Comparison of ENCODE assay signal across 8 mouse cellular contexts in genomic region chr16:30065077-30065476, GRCm38 (mm10). TPM values are rescaled to one million over a fixed set of nuclear protein-coding genes. Genes with fewer than 3 reads are reported as not detected.
DNase-seq lines count a peak whose midpoint lies in the region; ATAC-seq lines count a peak whose summit lies in the region.

No protein-coding gene starts in this region.

- H3K4me1 ChIP-seq in forebrain, embryonic 12.5 days, result peaks cover 73% of the 10 kb centered on the region
- H3K4me1 ChIP-seq in heart, embryonic 16.5 days (ENCODE audit: control insufficient read depth, insufficient read depth, low read length), result peaks cover 51% of the 10 kb centered on the region
- H3K4me1 ChIP-seq in neural tube, embryonic 15.5 days, result peaks cover 70% of the 10 kb centered on the region

- ATAC-seq in forebrain, embryonic 12.5 days (ENCODE audit: low FRiP score), result peak; percentile 73
- ATAC-seq in heart, embryonic 16.5 days (replicated peaks; ENCODE audit: extremely low read depth, insufficient read depth, low FRiP score), result peak; percentile 61
- peak; percentile 48 for ATAC-seq in neural tube, embryonic 15.5 days (ENCODE audit: low FRiP score)

- peak overlapping the region; percentile 70 for H3K4me3 ChIP-seq in forebrain, embryonic 12.5 days (replicated peaks)
- peak overlapping the region; percentile 83 for H3K4me3 ChIP-seq in heart, embryonic 16.5 days (ENCODE audit: low read length)
- H3K4me3 ChIP-seq in neural tube, embryonic 15.5 days (replicated peaks), result peak overlapping the region; percentile 66

- H3K9me3 ChIP-seq in forebrain, embryonic 12.5 days, result no peaks in the 10 kb centered on the region
- H3K9me3 ChIP-seq in heart, embryonic 16.5 days (replicated peaks; ENCODE audit: control insufficient read depth, low read length), result no peaks in the 10 kb centered on the region
- no peaks in the 10 kb centered on the region for H3K9me3 ChIP-seq in neural tube, embryonic 15.5 days (replicated peaks)

- peak overlapping the region; percentile 99 for H3K4me2 ChIP-seq in forebrain, embryonic 12.5 days
- peak overlapping the region; percentile 94 for H3K4me2 ChIP-seq in heart, embryonic 16.5 days (ENCODE audit: low read depth, low read length)
- peak overlapping the region; percentile 98 for H3K4me2 ChIP-seq in neural tube, embryonic 15.5 days

- H3K27me3 ChIP-seq in forebrain, embryonic 12.5 days, result peaks cover 39% of the 10 kb centered on the region
- H3K27me3 ChIP-seq in heart, embryonic 16.5 days (ENCODE audit: control insufficient read depth, insufficient read depth, low read length), result no peaks in the 10 kb centered on the region
- peaks cover 41% of the 10 kb centered on the region for H3K27me3 ChIP-seq in neural tube, embryonic 15.5 days (replicated peaks)

- peak; percentile 32 for DNase-seq in CD4-positive helper T cell, adult 2 months (ENCODE audit: low read depth, low spot score)
- DNase-seq in brain, adult 2 months (ENCODE audit: low read depth, low spot score), result peak; percentile 89
- DNase-seq in layer of hippocampus, adult 18-20 months (ENCODE audit: low spot score in 2 of 2), result peak; percentile 76 to 88
- peak; percentile 97 for DNase-seq in lung, adult 18-20 months
- peak; percentile 70 for DNase-seq in thymus, postnatal 0 days (ENCODE audit: low spot score)

- H3K9ac ChIP-seq in forebrain, embryonic 12.5 days, result no peak overlapping the region
- H3K9ac ChIP-seq in heart, embryonic 16.5 days (ENCODE audit: low read length), result peak overlapping the region; percentile 88
- no peak overlapping the region for H3K9ac ChIP-seq in neural tube, embryonic 15.5 days (replicated peaks)

- H3K27ac ChIP-seq in forebrain, embryonic 12.5 days, result no peak overlapping the region; the same call in 1 of the 2 replicates
- H3K27ac ChIP-seq in heart, embryonic 16.5 days (ENCODE audit: low read length), result peak overlapping the region; percentile 99
- peak overlapping the region; percentile 83; the same call in 1 of the 2 replicates for H3K27ac ChIP-seq in neural tube, embryonic 15.5 days (replicated peaks)

- WGBS in forebrain, embryonic 12.5 days, result under 1% methylated on average over 21 of the region's 21 CpGs
- WGBS in heart, embryonic 16.5 days, result under 1% methylated on average over 21 of the region's 21 CpGs
- under 1% methylated on average over 21 of the region's 21 CpGs for WGBS in neural tube, embryonic 15.5 days

- H3K36me3 ChIP-seq in forebrain, embryonic 12.5 days (replicated peaks), result no peaks in the 10 kb centered on the region
- no peaks in the 10 kb centered on the region for H3K36me3 ChIP-seq in heart, embryonic 16.5 days (ENCODE audit: control insufficient read depth, insufficient read depth)
- H3K36me3 ChIP-seq in neural tube, embryonic 15.5 days, result no peaks in the 10 kb centered on the region

RNA-seq across cellular contexts. Expression of gene Hes1, which starts 0.9 kb away (rescaled TPM):
- polyA plus RNA-seq in forebrain, embryonic 12.5 days (2016; fragmentation: Nextera tagmentation; extraction: Ambion mirVana), result 60.2 and 62.6 TPM in 2 replicates
- 19.1 and 23.8 TPM in 2 replicates for polyA plus RNA-seq in heart, embryonic 16.5 days (2015; fragmentation: Nextera tagmentation; extraction: Ambion mirVana)
- total RNA-seq in layer of hippocampus, adult 18-20 months (2021), result 10 to 100 TPM; 24.4 to 28.0 TPM
- polyA plus RNA-seq in neural tube, embryonic 15.5 days (2015; fragmentation: Nextera tagmentation; extraction: Ambion mirVana), result 13.6 and 23.2 TPM in 2 replicates
- polyA plus RNA-seq in thymus, postnatal 0 days (2015; fragmentation: Nextera tagmentation; extraction: Ambion mirVana), result 35.6 and 36.3 TPM in 2 replicates

Comparison
In these comparisons a context has a peak if more than half of its experiments do, and no peak if none do; other contexts are left out.
1. DNase-seq: peak in every context shown above with its lines; median percentile 97 in lung, adult 18-20 months; 89 in brain, adult 2 months; 82 in layer of hippocampus, adult 18-20 months; 70 in thymus, postnatal 0 days; 32 in CD4-positive helper T cell, adult 2 months.